Comparison of ENCODE assay signal across 7 mouse cellular contexts in the genomic region with DNA sequence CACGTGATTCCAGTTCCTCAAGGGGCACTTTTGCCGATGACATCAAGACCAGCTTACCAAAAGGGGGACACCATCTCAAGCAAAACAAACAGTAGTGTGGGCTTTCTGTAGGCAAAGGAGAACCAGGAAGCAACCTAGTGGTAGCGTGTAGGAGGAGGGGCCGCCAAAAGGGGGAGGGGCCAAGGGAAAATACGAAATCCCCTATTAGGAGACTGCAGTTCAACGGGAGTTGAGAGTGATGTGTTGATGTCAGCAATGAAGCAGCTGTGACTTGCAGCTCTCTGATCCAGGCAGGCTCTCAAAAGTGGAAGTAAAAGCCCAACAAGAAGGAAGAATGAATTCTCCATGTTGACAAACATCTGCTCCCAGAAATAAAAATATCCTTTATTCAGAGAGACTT. TPM values are rescaled to one million over a fixed set of nuclear protein-coding genes. Genes with fewer than 3 reads are reported as not detected.
DNase-seq lines count a peak whose midpoint lies in the region; ATAC-seq and TF ChIP-seq lines count a peak whose summit lies in the region.

No protein-coding gene starts in this region.

- peak overlapping the region; percentile 42 for H3K9ac ChIP-seq in MEL (ENCODE audit: control insufficient read depth, low read depth, low read length, poor library complexity, severe bottlenecking)
- 0 out of 2 replicates have a peak overlapping the region, but pooled peaks have one; percentile 27 for H3K9ac ChIP-seq in intestine, embryonic 16.5 days (ENCODE audit: low read depth, low read length)

- intact Hi-C loops in left cerebral cortex, adult 2 months (cut with DNase I): no loop called here

- H3K36me3 ChIP-seq in MEL (ENCODE audit: control insufficient read depth in 1 of 2, insufficient read depth in 2 of 2, low read length in 2 of 2): peaks cover 0 to 12% of the 10 kb centered on the region in 2 experiments; a peak in 2 of 4 replicates
- H3K36me3 ChIP-seq in intestine, embryonic 16.5 days (ENCODE audit: control insufficient read depth, insufficient read depth, low read length): no peaks in the 10 kb centered on the region
- H3K36me3 ChIP-seq in hindbrain, embryonic 10.5 days: no peaks in the 10 kb centered on the region

- ATAC-seq in intestine, embryonic 16.5 days: 0 out of 2 replicates have a peak, but pooled peaks have one; percentile 24
- ATAC-seq in megakaryocyte, adult 5-6 weeks (ENCODE audit: poor library complexity, severe bottlenecking): peak; percentile 76

- H3K9me3 ChIP-seq in MEL (replicated peaks; ENCODE audit: insufficient read depth, low read length): no peaks in the 10 kb centered on the region
- H3K9me3 ChIP-seq in intestine, embryonic 16.5 days (ENCODE audit: control insufficient read depth, low read length): peaks cover 8% of the 10 kb centered on the region
- H3K9me3 ChIP-seq in hindbrain, embryonic 10.5 days: peaks cover 9% of the 10 kb centered on the region; the same call in 1 of the 2 replicates

- peaks cover 5 to 11% of the 10 kb centered on the region in 2 experiments; a peak in 3 of 4 replicates for H3K4me1 ChIP-seq in MEL (ENCODE audit: control insufficient read depth in 1 of 2, insufficient read depth in 2 of 2, low read length in 2 of 2)
- no peaks in the 10 kb centered on the region for H3K4me1 ChIP-seq in intestine, embryonic 16.5 days (ENCODE audit: control insufficient read depth, insufficient read depth, low read length)
- no peaks in the 10 kb centered on the region for H3K4me1 ChIP-seq in hindbrain, embryonic 10.5 days (replicated peaks)

- TF ChIP-seq EP300 in MEL (IDR thresholded peaks at IDR 0.05; ENCODE audit: low read depth in 1 of 2, low read length in 2 of 2): no peak

- H3K79me2 ChIP-seq in MEL (ENCODE audit: control insufficient read depth, insufficient read depth, low read length, poor library complexity): no peaks in the 10 kb centered on the region

- peak; percentile 89 for DNase-seq in MEL (ENCODE audit: low read depth, low spot score)
- DNase-seq in c-Kit-positive CD71-positive TER-119-positive erythroid progenitor cells, embryonic 14.5 days (ENCODE audit: low spot score): peak; percentile 73
- DNase-seq in thymus, postnatal 14 days: peak; percentile 80
- no peak for DNase-seq in left cerebral cortex, adult 2 months (ENCODE audit: extremely low spot score in 1 of 2, low spot score in 2 of 2)
- no peak for DNase-seq in hindbrain, embryonic 10.5 days (ENCODE audit: low spot score)

- 34% methylated on average over 6 of the region's 6 CpGs for WGBS in intestine, embryonic 16.5 days
- WGBS in hindbrain, embryonic 10.5 days: 49% methylated on average over 6 of the region's 6 CpGs

- H3K4me2 ChIP-seq in intestine, embryonic 16.5 days (ENCODE audit: low read depth, low read length): peak overlapping the region; percentile 23

- peak overlapping the region; percentile 39 to 65 for H3K4me3 ChIP-seq in MEL (ENCODE audit: control insufficient read depth in 1 of 2, insufficient read depth in 1 of 2, low read depth in 2 of 2, low read length in 2 of 2)
- H3K4me3 ChIP-seq in intestine, embryonic 16.5 days (ENCODE audit: low read length): peak overlapping the region; percentile 3; the same call in 1 of the 2 replicates
- no peak overlapping the region for H3K4me3 ChIP-seq in left cerebral cortex, adult 2 months
- H3K4me3 ChIP-seq in hindbrain, embryonic 10.5 days: no peak overlapping the region

- TF ChIP-seq POLR2A in MEL (IDR thresholded peaks at IDR 0.05; ENCODE audit: control insufficient read depth in 1 of 2, insufficient read depth in 1 of 2, low read depth in 1 of 2, low read length in 2 of 2, poor library complexity in 1 of 2): 0 out of 4 replicates have a peak, but pooled peaks of 1 of the 2 experiments have one; percentile 36

- no peak for TF ChIP-seq CTCF in MEL (IDR thresholded peaks at IDR 0.05 in 2 of 3, conservative IDR thresholded peaks at IDR 0.05 in 1 of 3; ENCODE audit: control insufficient read depth in 1 of 3, insufficient read depth in 1 of 3, low read depth in 2 of 3, low read length in 3 of 3, poor library complexity in 1 of 3, severe bottlenecking in 1 of 3)
- TF ChIP-seq CTCF in left cerebral cortex, adult 2 months (IDR thresholded peaks at IDR 0.05): no peak

- no peak for TF ChIP-seq RAD21 in MEL (IDR thresholded peaks at IDR 0.05; ENCODE audit: low read depth, low read length)

- H3K27ac ChIP-seq in MEL (ENCODE audit: control insufficient read depth, low read depth, low read length): peak overlapping the region; percentile 20; the same call in 1 of the 2 replicates
- no peak overlapping the region for H3K27ac ChIP-seq in intestine, embryonic 16.5 days (ENCODE audit: low read length)
- H3K27ac ChIP-seq in left cerebral cortex, adult 2 months: no peak overlapping the region
- no peak overlapping the region for H3K27ac ChIP-seq in hindbrain, embryonic 10.5 days

- no peaks in the 10 kb centered on the region for H3K27me3 ChIP-seq in MEL (ENCODE audit: control insufficient read depth in 1 of 2, insufficient read depth in 2 of 2, low read length in 2 of 2)
- no peaks in the 10 kb centered on the region for H3K27me3 ChIP-seq in intestine, embryonic 16.5 days (replicated peaks; ENCODE audit: control insufficient read depth, insufficient read depth, low read length)
- H3K27me3 ChIP-seq in hindbrain, embryonic 10.5 days (ENCODE audit: insufficient read depth, poor library complexity, severe bottlenecking): no peaks in the 10 kb centered on the region

TF ChIP-seq in MEL, 35 proteins besides CTCF, POLR2A, EP300 and RAD21:
- TF ChIP-seq CHD2 (IDR thresholded peaks at IDR 0.05; ENCODE audit: low read length): no peak
- peak; percentile 35; the same call in 1 of the 2 replicates for TF ChIP-seq NELFE (IDR thresholded peaks at IDR 0.05; ENCODE audit: low read depth, low read length)
- no peak for TF ChIP-seq ZMIZ1 (IDR thresholded peaks at IDR 0.05; ENCODE audit: low read depth, low read length)
- TF ChIP-seq SIN3A (IDR thresholded peaks at IDR 0.05; ENCODE audit: low read length): peak; percentile 33; the same call in 1 of the 2 replicates
- TF ChIP-seq ELF1 (IDR thresholded peaks at IDR 0.05; ENCODE audit: low read depth, low read length): peak; percentile 73; the same call in 1 of the 2 replicates
- TF ChIP-seq ETS1 (IDR thresholded peaks at IDR 0.05; ENCODE audit: low read depth, low read length): peak; percentile 84
- TF ChIP-seq MXI1 (IDR thresholded peaks at IDR 0.05; ENCODE audit: low read depth, low read length): peak; percentile 46; the same call in 1 of the 2 replicates
- TF ChIP-seq SMC3 (IDR thresholded peaks at IDR 0.05; ENCODE audit: low read depth, low read length): no peak
- peak; percentile 40; the same call in 1 of the 2 replicates for TF ChIP-seq USF1 (IDR thresholded peaks at IDR 0.05; ENCODE audit: low read depth, low read length)
- TF ChIP-seq KAT2A (conservative IDR thresholded peaks at IDR 0.05; ENCODE audit: low read depth, low read length): no peak
- TF ChIP-seq MAX (IDR thresholded peaks at IDR 0.05; ENCODE audit: low read length): 0 out of 2 replicates have a peak, but pooled peaks have one; percentile 35
- TF ChIP-seq MAZ (IDR thresholded peaks at IDR 0.05; ENCODE audit: low read depth, low read length): 0 out of 2 replicates have a peak, but pooled peaks have one; percentile 21

RNA-seq across cellular contexts. Expression of gene Cxcr5, which starts 17.7 kb away (rescaled TPM):
- not detected in 2 replicates for total RNA-seq in MEL (2012; rRNA removed)
- polyA plus RNA-seq in MEL (2012; ENCODE audit: insufficient read depth in 1 of 2, insufficient read length in 2 of 2, low read depth in 1 of 2, low replicate concordance in 2 of 2, missing spikeins in 1 of 2): under 1 TPM in 1 of 2 experiments, not detected in 1; 0.18 TPM
- 1.1 TPM in 2 replicates for polyA plus RNA-seq in intestine, embryonic 16.5 days (2015; fragmentation: Nextera tagmentation; extraction: Ambion mirVana)
- total RNA-seq in megakaryocyte, adult 5-6 weeks (2015): not detected in 2 replicates
- not detected in 2 replicates for total RNA-seq in megakaryocyte, adult 5-6 weeks (2017)
- total RNA-seq in left cerebral cortex, adult 2 months (2021): not detected
- not detected in 2 replicates for polyA plus RNA-seq in hindbrain, embryonic 10.5 days (2016; fragmentation: Nextera tagmentation; extraction: Ambion mirVana)

RNA-seq across cellular contexts. Expression of gene Ddx6, which starts 25.3 kb away (rescaled TPM):
- total RNA-seq in MEL (2012; rRNA removed): 35.9 and 44.6 TPM in 2 replicates
- polyA plus RNA-seq in MEL (2012; ENCODE audit: insufficient read depth in 1 of 2, insufficient read length in 2 of 2, low read depth in 1 of 2, low replicate concordance in 2 of 2, missing spikeins in 1 of 2): 10 to 100 TPM; 41.9 to 96.5 TPM
- polyA plus RNA-seq in intestine, embryonic 16.5 days (2015; fragmentation: Nextera tagmentation; extraction: Ambion mirVana): 8.1 and 9.8 TPM in 2 replicates
- 57.1 and 60.2 TPM in 2 replicates for total RNA-seq in megakaryocyte, adult 5-6 weeks (2015)
- total RNA-seq in megakaryocyte, adult 5-6 weeks (2017): 71.2 and 88.8 TPM in 2 replicates
- total RNA-seq in left cerebral cortex, adult 2 months (2021): 100 to 1,000 TPM; 145 to 148 TPM
- polyA plus RNA-seq in hindbrain, embryonic 10.5 days (2016; fragmentation: Nextera tagmentation; extraction: Ambion mirVana): 16.8 and 21.0 TPM in 2 replicates

Comparison
In these comparisons a context has a peak if more than half of its experiments do, and no peak if none do; other contexts are left out.
1. DNase-seq: peak in MEL (single experiment), c-Kit-positive CD71-positive TER-119-positive erythroid progenitor cells, embryonic 14.5 days (single experiment) and thymus, postnatal 14 days (single experiment); none in left cerebral cortex, adult 2 months (0 of 2) and hindbrain, embryonic 10.5 days (single experiment).
2. H3K4me3 ChIP-seq: peak in MEL (2 of 2) and intestine, embryonic 16.5 days (single experiment); none in left cerebral cortex, adult 2 months (single experiment) and hindbrain, embryonic 10.5 days (single experiment).